Mouse (Mus musculus): ENCODE results near the gene Myd88.

Myd88 gene

DNA sequence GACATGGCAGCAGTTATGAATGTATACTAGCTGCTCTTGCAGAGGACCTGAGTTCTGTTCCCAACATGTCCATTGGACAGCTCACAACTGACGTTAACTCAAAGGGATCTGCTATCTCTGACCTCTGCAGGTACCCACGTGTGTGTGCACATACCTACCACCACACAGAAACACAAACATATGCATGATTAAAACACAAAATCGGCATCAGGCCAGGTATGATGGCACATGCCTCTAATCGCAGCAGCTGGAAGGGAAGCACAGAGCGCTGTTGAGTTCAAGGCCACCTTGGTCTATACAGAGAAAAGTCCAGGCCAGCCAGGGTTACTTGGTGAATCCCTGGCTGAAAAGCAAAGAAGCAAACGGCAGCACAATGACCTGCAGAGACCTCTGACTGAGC is 43.5 kb downstream of the Myd88 start:
- DNase-seq (ENCODE audit: low spot score in 2 of 2), result no peak

DNA sequence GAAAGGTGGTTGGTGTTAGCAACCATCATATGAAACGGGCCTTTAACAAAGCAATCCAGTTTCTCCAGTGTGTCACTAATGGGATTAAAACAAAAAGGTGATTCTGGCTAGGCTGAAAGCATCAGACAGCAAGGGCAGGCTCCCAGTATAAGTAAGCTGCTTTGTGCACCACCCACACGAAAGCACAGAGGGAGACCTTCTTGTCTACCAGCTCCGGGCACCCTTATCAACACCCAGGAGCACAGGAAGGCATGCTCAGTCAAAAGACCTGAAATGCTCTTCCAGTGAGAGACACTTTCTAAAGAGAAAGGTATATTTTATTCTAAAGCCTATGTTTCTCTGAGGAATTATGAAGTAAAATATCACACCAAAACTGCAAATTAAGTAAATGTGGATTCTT is 50.4 kb downstream of the Myd88 start:
- DNase-seq (ENCODE audit: low spot score in 2 of 2), result no peak

Measured in right cerebral cortex, postnatal 10 days (tissue).